Mouse (Mus musculus): ENCODE measurements around the gene Aqp3. TPM values are rescaled to one million over a fixed set of nuclear protein-coding genes. Genes with fewer than 3 reads are reported as not detected.

The Aqp3 gene
- polyA plus RNA-seq, 1 experiment from 2014 or later: 15.7 TPM

GRCm38 (mm10) chr4:41096169-41096568 lies 1.8 kb downstream of the Aqp3 start:
- H3K27me3 ChIP-seq (replicated peaks; ENCODE audit: control insufficient read depth, insufficient read depth, low read length): peaks cover 32% of the 10 kb centered on the region
- peak overlapping the region; percentile 56 for H3K4me3 ChIP-seq (ENCODE audit: low read depth, low read length)
- no peak for DNase-seq (ENCODE audit: low spot score)

GRCm38 (mm10) chr4:41094361-41094760 lies 3.6 kb downstream of the Aqp3 start:
- H3K9me3 ChIP-seq (ENCODE audit: control insufficient read depth, low read length): no peaks in the 10 kb centered on the region
- no peak overlapping the region for H3K4me2 ChIP-seq
- ATAC-seq (replicated peaks; ENCODE audit: low FRiP score): no peak
- H3K27ac ChIP-seq (ENCODE audit: low read depth, low read length): no peak overlapping the region
- peaks cover 28% of the 10 kb centered on the region for H3K27me3 ChIP-seq (replicated peaks; ENCODE audit: control insufficient read depth, insufficient read depth, low read length)
- no peak overlapping the region for H3K4me3 ChIP-seq (ENCODE audit: low read depth, low read length)
- WGBS: 80% methylated on average over 9 of the region's 9 CpGs
- DNase-seq (ENCODE audit: low spot score): no peak
- H3K9ac ChIP-seq (ENCODE audit: low read depth, low read length): no peak overlapping the region
- no peaks in the 10 kb centered on the region for H3K36me3 ChIP-seq (ENCODE audit: control insufficient read depth, insufficient read depth, low read length)
- peaks cover 43% of the 10 kb centered on the region for H3K4me1 ChIP-seq (replicated peaks; ENCODE audit: control insufficient read depth, insufficient read depth, low read length)

More at GRCm38 (mm10) chr4:41096169-41096568, 1.8 kb downstream of the Aqp3 start:
- Histone ChIP-seq H3K4me2 (peak overlapping the region; percentile 91), H3K36me3 (ENCODE audit: control insufficient read depth, insufficient read depth, low read length) (no peaks in the 10 kb centered on the region), H3K9me3 (ENCODE audit: control insufficient read depth, low read length) (no peaks in the 10 kb centered on the region), H3K9ac (ENCODE audit: low read depth, low read length) (peak overlapping the region; percentile 66), H3K4me1 (replicated peaks; ENCODE audit: control insufficient read depth, insufficient read depth, low read length) (peaks cover 33% of the 10 kb centered on the region), H3K27ac (ENCODE audit: low read depth, low read length) (peak overlapping the region; percentile 23; the same call in 1 of the 2 replicates)
- ATAC-seq (replicated peaks; ENCODE audit: low FRiP score): 0 out of 2 replicates have a peak, but pooled peaks have one; percentile 11
- 57% methylated on average over 8 of the region's 8 CpGs for WGBS

GRCm38 (mm10) chr4:41092958-41093357 lies 5.0 kb downstream of the Aqp3 start:
- ATAC-seq (replicated peaks; ENCODE audit: low FRiP score): no peak
- H3K9ac ChIP-seq (ENCODE audit: low read depth, low read length): no peak overlapping the region
- H3K36me3 ChIP-seq (ENCODE audit: control insufficient read depth, insufficient read depth, low read length): no peaks in the 10 kb centered on the region
- peaks cover 48% of the 10 kb centered on the region for H3K4me1 ChIP-seq (replicated peaks; ENCODE audit: control insufficient read depth, insufficient read depth, low read length)
- H3K4me3 ChIP-seq (ENCODE audit: low read depth, low read length): no peak overlapping the region
- H3K27ac ChIP-seq (ENCODE audit: low read depth, low read length): no peak overlapping the region
- WGBS: 74% methylated on average over 1 of the region's 1 CpGs
- DNase-seq (ENCODE audit: low spot score): no peak
- no peak overlapping the region for H3K4me2 ChIP-seq
- H3K27me3 ChIP-seq (replicated peaks; ENCODE audit: control insufficient read depth, insufficient read depth, low read length): peaks cover 16% of the 10 kb centered on the region
- no peaks in the 10 kb centered on the region for H3K9me3 ChIP-seq (ENCODE audit: control insufficient read depth, low read length)

GRCm38 (mm10) chr4:41091391-41091790 lies 6.6 kb downstream of the Aqp3 start:
- 23% methylated on average over 3 of the region's 3 CpGs for WGBS
- no peak overlapping the region for H3K27ac ChIP-seq (ENCODE audit: low read depth, low read length)
- ATAC-seq (replicated peaks; ENCODE audit: low FRiP score) (no peak), DNase-seq (ENCODE audit: low spot score) (no peak)
- H3K4me1 ChIP-seq (replicated peaks; ENCODE audit: control insufficient read depth, insufficient read depth, low read length): peaks cover 39% of the 10 kb centered on the region
- peaks cover 3% of the 10 kb centered on the region; the same call in 1 of the 2 replicates for H3K27me3 ChIP-seq (replicated peaks; ENCODE audit: control insufficient read depth, insufficient read depth, low read length)
- no peak overlapping the region for H3K4me2 ChIP-seq
- H3K36me3 ChIP-seq (ENCODE audit: control insufficient read depth, insufficient read depth, low read length): no peaks in the 10 kb centered on the region
- H3K9ac ChIP-seq (ENCODE audit: low read depth, low read length): no peak overlapping the region
- H3K9me3 ChIP-seq (ENCODE audit: control insufficient read depth, low read length): no peaks in the 10 kb centered on the region
- no peak overlapping the region for H3K4me3 ChIP-seq (ENCODE audit: low read depth, low read length)

- Histone ChIP-seq H3K27me3 (replicated peaks; ENCODE audit: control insufficient read depth, insufficient read depth, low read length) (no peaks in the 10 kb centered on the region), H3K36me3 (ENCODE audit: control insufficient read depth, insufficient read depth, low read length) (no peaks in the 10 kb centered on the region), H3K4me3 (ENCODE audit: low read depth, low read length) (no peak overlapping the region), H3K4me1 (replicated peaks; ENCODE audit: control insufficient read depth, insufficient read depth, low read length) (peaks cover 33% of the 10 kb centered on the region), H3K9ac (ENCODE audit: low read depth, low read length) (no peak overlapping the region), H3K9me3 (ENCODE audit: control insufficient read depth, low read length) (no peaks in the 10 kb centered on the region), H3K27ac (ENCODE audit: low read depth, low read length) (peak overlapping the region; percentile 62; the same call in 1 of the 2 replicates), H3K4me2 (peak overlapping the region; percentile 12; the same call in 1 of the 2 replicates)
- 60% methylated on average over 2 of the region's 2 CpGs for WGBS
- DNase-seq (ENCODE audit: low spot score): no peak
- ATAC-seq (replicated peaks; ENCODE audit: low FRiP score): peak; percentile 11; the same call in 1 of the 2 replicates
These were observed 8.3 kb downstream of the Aqp3 start for GRCm38 (mm10) chr4:41089705-41090104.

GRCm38 (mm10) chr4:41089189-41089588 lies 8.8 kb downstream of the Aqp3 start:
- no peaks in the 10 kb centered on the region for H3K9me3 ChIP-seq (ENCODE audit: control insufficient read depth, low read length)
- 66% methylated on average over 4 of the region's 4 CpGs for WGBS
- ATAC-seq (replicated peaks; ENCODE audit: low FRiP score) (no peak), DNase-seq (ENCODE audit: low spot score) (no peak)
- no peaks in the 10 kb centered on the region for H3K27me3 ChIP-seq (replicated peaks; ENCODE audit: control insufficient read depth, insufficient read depth, low read length)
- no peak overlapping the region for H3K4me3 ChIP-seq (ENCODE audit: low read depth, low read length)
- H3K4me2 ChIP-seq: no peak overlapping the region
- H3K4me1 ChIP-seq (replicated peaks; ENCODE audit: control insufficient read depth, insufficient read depth, low read length): peaks cover 33% of the 10 kb centered on the region
- H3K36me3 ChIP-seq (ENCODE audit: control insufficient read depth, insufficient read depth, low read length): no peaks in the 10 kb centered on the region
- H3K9ac ChIP-seq (ENCODE audit: low read depth, low read length): no peak overlapping the region
- no peak overlapping the region for H3K27ac ChIP-seq (ENCODE audit: low read depth, low read length)

- Histone ChIP-seq H3K4me2 (peak overlapping the region; percentile 51), H3K27ac (ENCODE audit: low read depth, low read length) (peak overlapping the region; percentile 88), H3K4me1 (replicated peaks; ENCODE audit: control insufficient read depth, insufficient read depth, low read length) (peaks cover 37% of the 10 kb centered on the region), H3K9ac (ENCODE audit: low read depth, low read length) (peak overlapping the region; percentile 42; the same call in 1 of the 2 replicates), H3K36me3 (ENCODE audit: control insufficient read depth, insufficient read depth, low read length) (no peaks in the 10 kb centered on the region), H3K9me3 (ENCODE audit: control insufficient read depth, low read length) (no peaks in the 10 kb centered on the region), H3K27me3 (replicated peaks; ENCODE audit: control insufficient read depth, insufficient read depth, low read length) (no peaks in the 10 kb centered on the region), H3K4me3 (ENCODE audit: low read depth, low read length) (no peak overlapping the region)
- WGBS: 43% methylated on average over 16 of the region's 16 CpGs
- ATAC-seq (replicated peaks; ENCODE audit: low FRiP score): peak; percentile 96
- no peak for DNase-seq (ENCODE audit: low spot score)
These were observed 10.3 kb downstream of the Aqp3 start for GRCm38 (mm10) chr4:41087459-41088298.

GRCm38 (mm10) chr4:41086947-41087346 lies 11.0 kb downstream of the Aqp3 start:
- peak overlapping the region; percentile 88 for H3K27ac ChIP-seq (ENCODE audit: low read depth, low read length)
- H3K9ac ChIP-seq (ENCODE audit: low read depth, low read length): peak overlapping the region; percentile 42; the same call in 1 of the 2 replicates
- H3K27me3 ChIP-seq (replicated peaks; ENCODE audit: control insufficient read depth, insufficient read depth, low read length): no peaks in the 10 kb centered on the region
- DNase-seq (ENCODE audit: low spot score) (no peak), ATAC-seq (replicated peaks; ENCODE audit: low FRiP score) (peak; percentile 64)
- H3K4me3 ChIP-seq (ENCODE audit: low read depth, low read length): no peak overlapping the region
- H3K4me2 ChIP-seq: peak overlapping the region; percentile 51
- 57% methylated on average over 9 of the region's 9 CpGs for WGBS
- no peaks in the 10 kb centered on the region for H3K9me3 ChIP-seq (ENCODE audit: control insufficient read depth, low read length)
- H3K36me3 ChIP-seq (ENCODE audit: control insufficient read depth, insufficient read depth, low read length): no peaks in the 10 kb centered on the region
- peaks cover 37% of the 10 kb centered on the region for H3K4me1 ChIP-seq (replicated peaks; ENCODE audit: control insufficient read depth, insufficient read depth, low read length)

All from liver, embryonic 11.5 days (tissue).